Mouse (Mus musculus) activated CD4-positive, CD25-positive, alpha-beta regulatory T cell, adult 9 weeks (primary cell): ENCODE results near the gene Olfr1445. TPM values are rescaled to one million over a fixed set of nuclear protein-coding genes. Genes with fewer than 3 reads are reported as not detected.

ENCODE experiments used
- polyA plus RNA-seq: library from polyadenylated mRNA; unstranded; fragments of 100-300 nt; shearing (Covaris generic); gene quantifications from one replicate; pipeline ENCODE4 v1.2.1, GENCODE M21; 2017

The Olfr1445 gene
- polyA plus RNA-seq, result not detected

DNA sequence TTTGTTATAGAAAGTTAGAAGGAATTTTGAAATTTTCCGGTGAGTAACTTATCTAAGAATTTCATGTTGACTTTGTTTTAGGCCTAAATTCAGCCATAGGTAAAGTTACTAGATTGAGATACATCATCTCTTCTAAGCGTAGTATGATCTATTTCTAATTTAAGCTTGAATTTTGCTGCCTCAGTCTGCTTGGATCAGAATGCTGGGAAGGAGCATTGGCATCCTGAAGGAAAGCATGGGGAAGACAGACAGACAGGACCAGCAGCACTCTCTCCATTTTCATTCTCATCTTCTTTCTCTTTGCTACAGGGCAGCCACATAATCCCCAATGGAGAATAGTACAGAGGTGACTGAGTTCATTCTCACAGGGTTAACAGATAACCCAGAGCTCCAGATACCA is at the start of gene Olfr1445:
Gene Olfr1445 (plus strand): TSS at position 301 of the 400 bp plus-strand sequence.

DNA sequence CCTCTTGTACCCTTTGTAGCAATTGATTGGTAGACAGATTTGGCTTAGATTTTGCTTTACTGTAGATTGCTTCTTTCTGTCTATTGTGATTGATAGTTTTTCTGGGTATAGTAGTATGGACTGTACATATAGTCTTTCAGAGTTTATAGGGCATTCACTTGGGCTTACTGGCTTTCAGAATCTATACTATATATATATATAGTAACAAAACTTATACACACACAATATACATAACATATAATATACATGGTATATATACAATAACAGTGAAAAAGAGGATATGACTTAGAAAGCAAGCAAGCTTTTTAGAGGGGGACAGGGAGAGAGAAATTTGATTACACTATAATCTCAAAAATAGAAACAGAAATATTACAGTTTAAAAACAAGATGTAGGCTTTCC is 37.3 kb upstream of the Olfr1445 start, which contains the start of gene Gm5244:
Gene Gm5244 (plus strand): TSS at position 301 of the 400 bp plus-strand sequence.

DNA sequence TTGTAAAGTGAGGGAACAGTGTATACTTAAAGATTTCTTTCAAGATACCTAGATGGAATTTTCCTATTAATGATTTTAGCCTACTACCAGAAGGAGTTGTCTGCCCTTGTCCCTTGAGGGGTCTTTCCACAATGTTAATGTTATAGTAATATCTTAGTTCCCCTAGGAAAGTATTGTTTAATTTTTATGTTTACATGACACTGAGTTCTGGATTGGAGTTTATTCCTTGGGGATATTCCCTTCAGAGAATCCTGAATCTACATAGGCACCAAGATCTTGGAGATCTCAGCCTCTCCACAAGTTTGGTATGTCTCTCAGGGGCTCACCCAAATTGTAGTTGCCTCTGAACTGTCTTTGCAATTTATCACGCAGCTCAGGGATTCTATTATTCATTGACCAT is 26.7 kb upstream of the Olfr1445 start, which contains the start of gene Olfr1444:
Gene Olfr1444 (plus strand): TSS at position 301 of the 400 bp plus-strand sequence.

DNA sequence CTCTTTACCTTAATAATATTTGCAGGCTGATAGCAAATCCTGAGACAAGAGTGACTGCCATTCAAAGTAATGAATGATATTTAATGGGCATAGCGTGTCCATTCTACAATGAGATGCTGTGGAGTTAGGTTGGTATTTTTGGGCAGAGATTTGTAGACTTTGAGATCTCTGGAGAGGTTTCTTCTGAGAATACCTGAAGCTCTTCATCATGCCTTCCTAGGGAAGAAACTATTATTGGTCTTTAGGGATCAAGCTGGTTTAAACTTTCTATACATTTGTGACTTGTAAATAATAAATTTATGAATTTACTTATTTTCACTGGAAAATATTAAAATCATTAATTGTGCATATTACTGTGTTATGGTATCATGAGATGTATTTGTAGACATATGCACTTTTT is 9.8 kb downstream of the Olfr1445 start, which contains the start of gene Olfr1446:
Gene Olfr1446 (minus strand): TSS at position 101 of the 400 bp plus-strand sequence.

DNA sequence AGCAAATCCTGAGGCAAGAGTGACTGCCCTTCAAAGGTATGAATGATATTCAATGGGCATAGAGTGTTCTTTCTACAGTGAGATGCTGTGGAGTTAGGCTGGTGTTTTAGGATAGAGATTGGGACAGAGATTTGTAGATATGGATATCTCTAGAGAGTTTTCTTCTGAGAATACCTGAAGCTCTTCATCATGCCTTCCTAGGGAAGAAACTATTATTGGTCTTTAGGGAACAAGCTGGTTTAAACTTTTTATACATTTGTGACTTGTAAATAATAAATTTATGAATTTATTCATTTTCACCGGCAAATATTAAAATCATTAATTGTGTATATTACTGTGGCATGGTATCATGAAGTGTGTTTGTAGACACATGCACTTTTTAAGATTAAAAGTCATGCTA is 20.0 kb downstream of the Olfr1445 start, which contains the start of gene Olfr1447:
Gene Olfr1447 (minus strand): TSS at position 101 of the 400 bp plus-strand sequence.

GRCm38 (mm10) chr19:12924319-12924718 is 40.7 kb downstream of the Olfr1445 start, which contains the start of gene Olfr1448:
TSS of gene Olfr1448 (minus strand) at chr19:12924419.

GRCm38 (mm10) chr19:12930540-12930939 is 46.9 kb downstream of the Olfr1445 start, which contains the start of gene Olfr1449:
TSS of gene Olfr1449 (plus strand) at chr19:12930840.

Other genes with a start within 250 kb of the Olfr1445 start
- not detected for gene Olfr1442, start 213.4 kb upstream of the Olfr1445 start, polyA plus RNA-seq
- gene Olfr1443, start 205.7 kb upstream of the Olfr1445 start, polyA plus RNA-seq, result not detected
- gene Keg1, start 188.1 kb upstream of the Olfr1445 start, polyA plus RNA-seq, result not detected
- gene Cntf, start 118.2 kb upstream of the Olfr1445 start, polyA plus RNA-seq, result 0.68 TPM
- gene Zfp91, start 87.7 kb upstream of the Olfr1445 start, polyA plus RNA-seq, result 9.3 TPM
- gene Lpxn, start 87.7 kb upstream of the Olfr1445 start, polyA plus RNA-seq, result 255 TPM
- gene Gm5244, start 37.2 kb upstream of the Olfr1445 start, polyA plus RNA-seq, result not detected
- gene Olfr1444, start 26.6 kb upstream of the Olfr1445 start, polyA plus RNA-seq, result 0.22 TPM
- not detected for gene Olfr1446, start 9.7 kb downstream of the Olfr1445 start, polyA plus RNA-seq
- not detected for gene Olfr1447, start 19.9 kb downstream of the Olfr1445 start, polyA plus RNA-seq
- gene Olfr1448, start 40.6 kb downstream of the Olfr1445 start, polyA plus RNA-seq, result not detected
- gene Olfr1449, start 47.0 kb downstream of the Olfr1445 start, polyA plus RNA-seq, result not detected
- gene Olfr1450, start 66.4 kb downstream of the Olfr1445 start, polyA plus RNA-seq, result not detected
- gene Olfr1451, start 111.2 kb downstream of the Olfr1445 start, polyA plus RNA-seq, result not detected
- not detected for gene Olfr1453, start 144.5 kb downstream of the Olfr1445 start, polyA plus RNA-seq
- gene Olfr1454, start 176.8 kb downstream of the Olfr1445 start, polyA plus RNA-seq, result not detected
- not detected for gene Olfr1457, start 214.0 kb downstream of the Olfr1445 start, polyA plus RNA-seq
- not detected for gene Olfr1458, start 222.9 kb downstream of the Olfr1445 start, polyA plus RNA-seq